Mouse (Mus musculus): ENCODE results near the gene Tmprss9. TPM values are rescaled to one million over a fixed set of nuclear protein-coding genes. Genes with fewer than 3 reads are reported as not detected.

The Tmprss9 gene
- polyA plus RNA-seq, 1 experiment from 2014 or later, result not detected

DNA sequence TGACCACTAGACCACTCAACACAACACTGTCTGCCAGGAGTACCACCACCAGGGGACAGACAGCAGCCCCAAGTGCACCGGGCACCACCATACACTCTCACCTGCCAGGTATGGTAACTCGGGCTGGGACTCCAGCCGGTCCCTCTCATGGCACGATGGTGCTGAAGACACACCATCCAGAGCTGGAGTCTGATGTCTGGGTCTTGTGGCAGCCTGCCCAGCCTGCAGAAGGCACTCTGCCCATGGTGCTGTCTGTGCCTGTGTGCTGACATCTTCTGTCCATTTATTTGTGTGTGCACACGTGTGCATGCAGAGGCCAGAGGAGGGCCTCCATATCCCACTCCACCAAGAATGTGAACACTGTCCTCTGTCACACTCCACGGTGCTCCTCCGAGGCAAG, 23.5 kb downstream of the Tmprss9 start:
- 81% methylated on average over 7 of the region's 7 CpGs for WGBS (ENCODE audit: insufficient replicate concordance)
- H3K4me3 ChIP-seq (replicated peaks), result no peak overlapping the region
- H3K4me1 ChIP-seq (replicated peaks), result peaks cover 16% of the 10 kb centered on the region
- no peak for ATAC-seq (ENCODE audit: insufficient read depth)
- H3K27me3 ChIP-seq, result peaks cover 15% of the 10 kb centered on the region
- no peak overlapping the region for H3K9ac ChIP-seq
- H3K4me2 ChIP-seq, result no peak overlapping the region
- H3K9me3 ChIP-seq (replicated peaks), result no peaks in the 10 kb centered on the region
- peaks cover 21% of the 10 kb centered on the region for H3K36me3 ChIP-seq (replicated peaks)
- H3K27ac ChIP-seq (replicated peaks), result no peak overlapping the region

GRCm38 (mm10) chr10:80895697-80896096, 24.0 kb downstream of the Tmprss9 start:
- H3K4me1 ChIP-seq (replicated peaks), result peaks cover 18% of the 10 kb centered on the region
- no peak overlapping the region for H3K4me3 ChIP-seq (replicated peaks)
- H3K27ac ChIP-seq (replicated peaks), result no peak overlapping the region
- 56% methylated on average over 6 of the region's 6 CpGs for WGBS (ENCODE audit: insufficient replicate concordance)
- H3K9ac ChIP-seq, result no peak overlapping the region
- peaks cover 9% of the 10 kb centered on the region for H3K27me3 ChIP-seq
- peaks cover 21% of the 10 kb centered on the region for H3K36me3 ChIP-seq (replicated peaks)
- no peak for ATAC-seq (ENCODE audit: insufficient read depth)
- H3K9me3 ChIP-seq (replicated peaks), result no peaks in the 10 kb centered on the region
- H3K4me2 ChIP-seq, result no peak overlapping the region

- Histone ChIP-seq H3K4me2 (no peak overlapping the region), H3K4me3 (replicated peaks) (no peak overlapping the region), H3K9me3 (replicated peaks) (no peaks in the 10 kb centered on the region), H3K27me3 (peaks cover 4% of the 10 kb centered on the region; the same call in 1 of the 2 replicates), H3K9ac (no peak overlapping the region), H3K36me3 (replicated peaks) (peaks cover 21% of the 10 kb centered on the region), H3K4me1 (replicated peaks) (peaks cover 23% of the 10 kb centered on the region), H3K27ac (replicated peaks) (no peak overlapping the region)
- ATAC-seq (ENCODE audit: insufficient read depth), result no peak
- 66% methylated on average over 24 of the region's 24 CpGs for WGBS (ENCODE audit: insufficient replicate concordance)
These were observed 25.2 kb downstream of the Tmprss9 start for GRCm38 (mm10) chr10:80896581-80897485.

DNA sequence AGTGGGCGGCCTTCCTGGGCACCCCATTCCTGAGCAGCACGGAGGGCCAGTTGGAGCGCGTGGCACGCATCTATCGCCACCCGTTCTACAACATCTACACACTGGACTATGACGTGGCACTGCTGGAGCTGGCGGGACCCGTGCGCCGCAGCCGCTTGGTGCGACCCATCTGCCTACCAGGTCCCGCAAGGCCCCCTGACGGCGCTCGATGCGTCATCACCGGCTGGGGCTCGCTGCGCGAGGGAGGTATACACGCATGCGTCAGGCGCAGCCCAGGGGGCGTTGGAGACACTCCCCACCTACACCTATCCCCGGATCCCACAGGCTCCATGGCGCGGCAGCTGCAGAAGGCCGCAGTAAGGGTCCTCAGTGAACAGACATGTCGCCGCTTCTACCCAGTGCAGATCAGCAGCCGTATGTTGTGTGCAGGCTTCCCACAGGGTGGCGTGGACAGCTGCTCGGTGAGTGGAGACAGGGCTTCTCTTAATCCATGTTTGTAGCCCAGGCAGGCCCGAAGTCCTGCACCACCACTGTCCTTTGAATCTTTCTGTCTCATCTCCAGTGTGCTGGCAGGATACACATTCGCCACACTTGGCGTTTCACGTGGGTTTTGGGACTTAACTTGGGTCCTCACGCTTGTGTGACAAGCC, 26.3 kb downstream of the Tmprss9 start:
- H3K9ac ChIP-seq, result no peak overlapping the region
- peaks cover 22% of the 10 kb centered on the region for H3K36me3 ChIP-seq (replicated peaks)
- H3K4me1 ChIP-seq (replicated peaks), result peaks cover 23% of the 10 kb centered on the region
- H3K27me3 ChIP-seq, result no peaks in the 10 kb centered on the region
- no peak overlapping the region for H3K4me3 ChIP-seq (replicated peaks)
- no peak overlapping the region for H3K4me2 ChIP-seq
- no peak overlapping the region for H3K27ac ChIP-seq (replicated peaks)
- H3K9me3 ChIP-seq (replicated peaks), result no peaks in the 10 kb centered on the region
- ATAC-seq (ENCODE audit: insufficient read depth), result no peak
- WGBS (ENCODE audit: insufficient replicate concordance), result 57% methylated on average over 41 of the region's 41 CpGs

DNA sequence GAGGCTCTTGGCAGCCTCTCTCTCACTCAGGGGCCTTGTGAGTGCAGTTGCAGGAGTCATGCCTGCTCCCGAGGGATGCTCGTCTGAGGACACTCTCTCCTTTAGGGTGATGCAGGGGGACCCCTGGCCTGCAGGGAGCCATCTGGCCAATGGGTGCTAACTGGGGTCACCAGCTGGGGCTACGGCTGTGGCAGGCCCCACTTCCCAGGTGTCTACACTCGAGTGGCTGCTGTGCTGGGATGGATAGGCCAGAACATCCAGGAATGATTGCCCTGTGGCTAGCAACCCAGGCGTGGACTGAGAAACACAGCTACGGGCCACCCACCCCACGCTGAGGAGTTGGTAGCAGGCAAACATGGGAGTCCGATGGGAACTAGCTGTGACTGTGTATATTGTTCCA, 27.4 kb downstream of the Tmprss9 start:
- Histone ChIP-seq H3K4me2 (peak overlapping the region; percentile 98), H3K4me1 (replicated peaks) (peaks cover 23% of the 10 kb centered on the region), H3K9me3 (replicated peaks) (no peaks in the 10 kb centered on the region), H3K27me3 (no peaks in the 10 kb centered on the region), H3K27ac (replicated peaks) (no peak overlapping the region), H3K36me3 (replicated peaks) (peaks cover 33% of the 10 kb centered on the region), H3K9ac (no peak overlapping the region; the same call in 1 of the 2 replicates), H3K4me3 (replicated peaks) (peak overlapping the region; percentile 99; the same call in 1 of the 2 replicates)
- no peak for ATAC-seq (ENCODE audit: insufficient read depth)
- WGBS (ENCODE audit: insufficient replicate concordance), result 77% methylated on average over 8 of the region's 8 CpGs

DNA sequence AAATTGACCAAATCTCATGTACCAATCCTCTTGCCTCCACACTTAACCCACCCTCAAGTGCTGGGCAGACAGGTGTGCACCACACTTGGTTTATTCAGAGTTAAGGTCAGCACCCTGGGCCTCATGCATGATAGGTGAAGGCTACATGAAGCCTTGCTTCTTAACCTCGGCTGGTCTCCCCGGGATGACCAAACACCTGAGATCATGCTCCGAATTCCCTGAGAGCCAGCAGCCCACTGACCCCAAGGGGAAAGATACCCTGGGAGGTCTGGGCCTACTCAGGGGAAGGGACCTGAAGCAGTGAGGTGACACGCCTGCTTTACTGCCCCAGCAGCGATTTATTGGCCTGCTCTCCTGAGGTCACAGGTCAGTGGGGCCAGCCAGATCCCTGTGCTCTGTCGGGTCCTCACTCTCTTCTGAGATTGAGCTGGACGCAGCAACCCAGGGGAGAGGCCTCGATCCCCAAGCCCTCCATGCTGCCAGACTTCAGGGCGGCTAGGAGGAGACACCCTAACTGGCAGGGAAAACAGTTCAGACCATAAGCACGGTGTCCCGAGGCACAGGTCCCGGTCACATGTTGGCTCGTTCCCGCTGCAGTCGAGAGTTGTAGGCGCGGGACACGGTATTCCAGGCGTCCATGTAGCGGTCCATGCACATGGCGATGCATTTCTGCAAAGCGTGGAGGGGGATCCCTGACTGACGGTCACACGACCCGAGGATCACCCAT, 28.1 kb downstream of the Tmprss9 start:
- Histone ChIP-seq H3K36me3 (replicated peaks) (peaks cover 40% of the 10 kb centered on the region), H3K27ac (replicated peaks) (peak overlapping the region; percentile 88), H3K4me2 (peak overlapping the region; percentile 98), H3K4me1 (replicated peaks) (peaks cover 23% of the 10 kb centered on the region), H3K9me3 (replicated peaks) (no peaks in the 10 kb centered on the region), H3K4me3 (replicated peaks) (peak overlapping the region; percentile 99), H3K9ac (peak overlapping the region; percentile 85), H3K27me3 (no peaks in the 10 kb centered on the region)
- 14% methylated on average over 25 of the region's 25 CpGs for WGBS (ENCODE audit: insufficient replicate concordance)
- ATAC-seq (ENCODE audit: insufficient read depth), result no peak

DNA sequence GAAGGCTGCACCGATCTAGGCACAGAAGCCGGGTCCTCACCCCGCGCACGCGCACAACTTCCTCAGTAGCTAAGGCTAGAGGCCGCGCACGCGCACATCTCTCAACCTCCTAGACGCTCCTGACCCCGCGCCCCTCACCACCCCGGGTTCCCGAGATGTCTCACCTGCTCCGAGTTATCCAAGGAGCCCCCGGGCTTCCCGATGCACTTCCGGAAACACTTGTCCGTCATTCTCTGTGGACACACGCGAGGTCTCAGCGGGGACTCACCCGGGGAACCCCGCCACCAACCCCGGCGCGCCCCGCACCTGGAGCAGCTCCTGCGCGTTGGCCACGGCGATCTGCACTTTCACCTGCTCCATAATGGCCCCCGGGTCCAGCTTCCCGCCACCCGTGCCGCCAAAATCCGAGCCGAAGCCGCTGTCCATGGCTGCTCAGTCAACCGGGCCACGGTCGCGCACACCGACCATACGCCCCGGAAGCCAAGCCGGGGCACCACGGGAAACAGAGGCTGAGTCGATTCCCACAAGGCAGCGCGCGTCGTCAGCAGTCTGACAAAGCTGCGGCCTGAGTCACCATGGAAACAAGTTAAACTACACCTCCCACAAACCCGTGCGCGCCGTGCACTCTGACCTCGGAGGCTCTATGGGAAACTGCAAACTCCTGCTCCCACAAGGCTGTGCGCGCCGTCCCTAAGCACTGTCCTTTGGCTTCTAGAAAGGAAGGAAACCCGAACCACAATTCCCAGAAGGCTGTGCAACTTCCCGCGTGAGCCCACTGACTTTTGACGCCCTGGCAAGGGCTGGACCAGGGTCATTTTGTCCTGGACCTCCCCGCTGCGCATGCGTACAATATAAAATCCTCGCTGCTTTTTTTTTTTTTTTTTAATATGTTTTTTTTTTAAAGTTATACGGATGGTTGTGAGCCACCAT, 28.9 kb downstream of the Tmprss9 start, which contains the start of gene Timm13:
Gene Timm13 (minus strand): TSS at position 652 of the 930 bp plus-strand sequence.
- Histone ChIP-seq H3K9me3 (replicated peaks) (no peaks in the 10 kb centered on the region), H3K4me1 (replicated peaks) (peaks cover 23% of the 10 kb centered on the region), H3K27ac (replicated peaks) (peak within 1 kb of the TSS; percentile 88), H3K9ac (peak within 1 kb of the TSS; percentile 85), H3K4me3 (replicated peaks) (peak within 1 kb of the TSS; percentile 99), H3K27me3 (no peaks in the 10 kb centered on the region), H3K4me2 (peak within 1 kb of the TSS; percentile 98), H3K36me3 (replicated peaks) (peaks cover 48% of the 10 kb centered on the region)
- peak; percentile 92 for ATAC-seq (ENCODE audit: insufficient read depth)
- WGBS (ENCODE audit: insufficient replicate concordance), result under 1% methylated on average over 72 of the region's 72 CpGs

GRCm38 (mm10) chr10:80901409-80902272, 30.0 kb downstream of the Tmprss9 start:
- no peaks in the 10 kb centered on the region for H3K27me3 ChIP-seq
- peak overlapping the region; percentile 88 for H3K27ac ChIP-seq (replicated peaks)
- peaks cover 23% of the 10 kb centered on the region for H3K4me1 ChIP-seq (replicated peaks)
- 0 out of 2 replicates have a peak overlapping the region, but pooled peaks have one; percentile 6 for H3K9ac ChIP-seq
- no peak for ATAC-seq (ENCODE audit: insufficient read depth)
- H3K4me3 ChIP-seq (replicated peaks), result peak overlapping the region; percentile 99
- 86% methylated on average over 19 of the region's 19 CpGs for WGBS (ENCODE audit: insufficient replicate concordance)
- no peaks in the 10 kb centered on the region for H3K9me3 ChIP-seq (replicated peaks)
- H3K36me3 ChIP-seq (replicated peaks), result peaks cover 50% of the 10 kb centered on the region
- H3K4me2 ChIP-seq, result peak overlapping the region; percentile 98

DNA sequence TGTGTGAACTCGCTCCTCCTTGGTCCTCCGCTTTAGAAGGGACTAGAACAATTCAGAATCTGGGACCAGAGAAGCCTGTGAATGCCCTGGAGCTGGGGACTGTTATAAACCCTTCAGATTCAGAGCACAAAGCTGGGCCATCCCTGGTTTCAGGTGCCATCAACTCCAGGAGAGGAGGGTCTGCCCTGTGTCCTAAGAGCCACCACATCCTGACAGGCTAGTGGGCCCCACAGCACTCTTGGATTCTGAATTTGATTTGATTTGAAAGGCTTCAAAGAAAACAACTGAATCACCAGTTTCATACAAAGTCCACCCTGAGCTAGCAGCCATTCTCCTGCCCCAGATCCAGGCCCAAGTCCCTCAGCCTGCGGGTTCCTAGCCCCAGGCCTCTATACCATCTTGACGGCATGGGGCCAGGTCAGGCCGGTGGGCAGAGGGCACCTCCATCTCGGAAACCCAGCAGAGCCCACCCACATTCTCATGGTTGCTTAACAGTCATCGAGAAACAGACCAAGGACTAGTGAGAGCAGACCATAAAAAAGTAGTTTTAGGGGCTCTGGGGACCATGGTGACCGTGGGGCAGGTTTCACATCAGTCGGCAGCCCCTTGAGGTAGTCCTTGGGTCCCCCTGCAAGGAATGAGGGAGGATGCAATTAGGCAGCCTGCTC, 30.8 kb downstream of the Tmprss9 start:
- ATAC-seq (ENCODE audit: insufficient read depth), result no peak
- H3K36me3 ChIP-seq (replicated peaks), result peaks cover 54% of the 10 kb centered on the region
- WGBS (ENCODE audit: insufficient replicate concordance), result 84% methylated on average over 9 of the region's 9 CpGs

More for the DNA sequence above, 30.8 kb downstream of the Tmprss9 start:
- H3K27ac ChIP-seq (replicated peaks), result no peak overlapping the region
- H3K4me1 ChIP-seq (replicated peaks), result peaks cover 23% of the 10 kb centered on the region
- H3K9ac ChIP-seq, result no peak overlapping the region
- H3K4me2 ChIP-seq, result no peak overlapping the region
- no peaks in the 10 kb centered on the region for H3K27me3 ChIP-seq
- H3K9me3 ChIP-seq (replicated peaks), result no peaks in the 10 kb centered on the region
- no peak overlapping the region for H3K4me3 ChIP-seq (replicated peaks)
